Comparison of ENCODE assay signal across 23 mouse cellular contexts in genomic region chr17:42981806-42982205, GRCm38 (mm10). TPM values are rescaled to one million over a fixed set of nuclear protein-coding genes. Genes with fewer than 3 reads are reported as not detected.
DNase-seq lines count a peak whose midpoint lies in the region; ATAC-seq lines count a peak whose summit lies in the region.
"Had no signal": no experiment of that assay in that cellular context is flagged by ENCODE, and none has a peak within 500 bp of the region (broad histone marks: within the 10 kb centered on the region; RNA-seq: fewer than 3 reads in every experiment).

No protein-coding gene starts in this region.

- peaks cover 7% of the 10 kb centered on the region; the same call in 1 of the 2 replicates for H3K4me1 ChIP-seq in heart, embryonic 13.5 days
- peaks cover 9% of the 10 kb centered on the region; the same call in 1 of the 2 replicates for H3K4me1 ChIP-seq in heart, embryonic 12.5 days (replicated peaks)
- no peaks in the 10 kb centered on the region for H3K4me1 ChIP-seq in lung, embryonic 15.5 days
- H3K4me1 ChIP-seq in stomach, embryonic 14.5 days (ENCODE audit: control insufficient read depth, insufficient read depth, low read length), result no peaks in the 10 kb centered on the region
- H3K4me1 ChIP-seq: embryonic facial prominence, embryonic 12.5 days had no signal

- no peak overlapping the region for H3K4me2 ChIP-seq in heart, embryonic 13.5 days
- no peak overlapping the region for H3K4me2 ChIP-seq in heart, embryonic 12.5 days
- H3K4me2 ChIP-seq in lung, embryonic 15.5 days, result no peak overlapping the region
- H3K4me2 ChIP-seq in stomach, embryonic 14.5 days (replicated peaks; ENCODE audit: low read depth, low read length), result no peak overlapping the region
- H3K4me2 ChIP-seq: embryonic facial prominence, embryonic 12.5 days; heart, embryonic 15.5 days; hindbrain, embryonic 12.5 days had no signal

- H3K9me3 ChIP-seq in heart, embryonic 13.5 days, result no peaks in the 10 kb centered on the region
- H3K9me3 ChIP-seq in heart, embryonic 12.5 days (replicated peaks), result peaks cover 6% of the 10 kb centered on the region; the same call in 1 of the 2 replicates
- no peaks in the 10 kb centered on the region for H3K9me3 ChIP-seq in lung, embryonic 15.5 days
- no peaks in the 10 kb centered on the region for H3K9me3 ChIP-seq in stomach, embryonic 14.5 days (ENCODE audit: control insufficient read depth, low read depth, low read length)
- H3K9me3 ChIP-seq: embryonic facial prominence, embryonic 12.5 days; heart, embryonic 15.5 days; hindbrain, embryonic 12.5 days; limb, embryonic 10.5 days had no signal

- ATAC-seq in heart, embryonic 13.5 days (ENCODE audit: extremely low read depth, insufficient number of reproducible peaks, low FRiP score, low TSS enrichment), result no peak
- ATAC-seq in heart, embryonic 12.5 days (ENCODE audit: insufficient number of reproducible peaks, low FRiP score), result no peak
- ATAC-seq in lung, embryonic 15.5 days (ENCODE audit: borderline replicate concordance, extremely low read depth, low FRiP score, low TSS enrichment), result peak; percentile 55; the same call in 1 of the 2 replicates
- ATAC-seq in stomach, embryonic 14.5 days (ENCODE audit: insufficient number of reproducible peaks, insufficient read depth, low FRiP score, low read depth), result peak; percentile 48; the same call in 1 of the 2 replicates
- ATAC-seq: forebrain, embryonic 14.5 days; inflammation-experienced regulatory T-cells, adult 6 months; liver, postnatal 0 days; midbrain, embryonic 16.5 days had no signal

- no peaks in the 10 kb centered on the region for H3K27me3 ChIP-seq in heart, embryonic 13.5 days (replicated peaks)
- H3K27me3 ChIP-seq in heart, embryonic 12.5 days (replicated peaks), result no peaks in the 10 kb centered on the region
- no peaks in the 10 kb centered on the region for H3K27me3 ChIP-seq in lung, embryonic 15.5 days
- no peaks in the 10 kb centered on the region for H3K27me3 ChIP-seq in stomach, embryonic 14.5 days (ENCODE audit: control insufficient read depth, insufficient read depth, low read length)
- H3K27me3 ChIP-seq: CH12.LX; embryonic facial prominence, embryonic 12.5 days; heart, embryonic 15.5 days; hindbrain, embryonic 12.5 days had no signal

- H3K4me3 ChIP-seq in heart, embryonic 13.5 days, result no peak overlapping the region
- H3K4me3 ChIP-seq in heart, embryonic 12.5 days, result no peak overlapping the region
- no peak overlapping the region for H3K4me3 ChIP-seq in lung, embryonic 15.5 days
- H3K4me3 ChIP-seq in stomach, embryonic 14.5 days (ENCODE audit: low read depth, low read length), result no peak overlapping the region
- H3K4me3 ChIP-seq: embryonic facial prominence, embryonic 12.5 days; heart, embryonic 15.5 days; hindbrain, embryonic 12.5 days; limb, embryonic 10.5 days had no signal

- WGBS in heart, embryonic 13.5 days, result 49% methylated on average over 3 of the region's 3 CpGs
- WGBS in heart, embryonic 12.5 days, result 47% methylated on average over 3 of the region's 3 CpGs
- WGBS in lung, embryonic 15.5 days, result 45% methylated on average over 3 of the region's 3 CpGs
- 54% methylated on average over 3 of the region's 3 CpGs for WGBS in stomach, embryonic 14.5 days

- DNase-seq in 3T3-L1 (ENCODE audit: low read depth, low spot score), result peak; percentile 58
- DNase-seq in adipocyte (ENCODE audit: low spot score), result no peak
- DNase-seq in gastrocnemius, postnatal 10 days, result no peak
- no peak for DNase-seq in cerebellum, adult 11-12 months
- DNase-seq: cerebellum, adult 8-10 months; gastrocnemius, postnatal 36 days; kidney, postnatal 4 days; liver, postnatal 0 days; right cerebral cortex, postnatal 14 days; thymus, postnatal 36 days had no signal

- no peaks in the 10 kb centered on the region for H3K36me3 ChIP-seq in heart, embryonic 13.5 days
- no peaks in the 10 kb centered on the region for H3K36me3 ChIP-seq in heart, embryonic 12.5 days
- no peaks in the 10 kb centered on the region for H3K36me3 ChIP-seq in lung, embryonic 15.5 days
- no peaks in the 10 kb centered on the region for H3K36me3 ChIP-seq in stomach, embryonic 14.5 days (ENCODE audit: control insufficient read depth, insufficient read depth, low read length)
- H3K36me3 ChIP-seq: embryonic facial prominence, embryonic 12.5 days; heart, embryonic 15.5 days; hindbrain, embryonic 12.5 days; limb, embryonic 10.5 days had no signal

- H3K27ac ChIP-seq in heart, embryonic 13.5 days (replicated peaks), result peak overlapping the region; percentile 6
- no peak overlapping the region for H3K27ac ChIP-seq in heart, embryonic 12.5 days (ENCODE audit: poor library complexity, severe bottlenecking)
- H3K27ac ChIP-seq in lung, embryonic 15.5 days, result peak overlapping the region; percentile 29; the same call in 1 of the 2 replicates
- no peak overlapping the region for H3K27ac ChIP-seq in stomach, embryonic 14.5 days (ENCODE audit: low read length)
- H3K27ac ChIP-seq: embryonic facial prominence, embryonic 12.5 days; heart, embryonic 15.5 days; hindbrain, embryonic 12.5 days; limb, embryonic 10.5 days had no signal

- no peak overlapping the region for H3K9ac ChIP-seq in heart, embryonic 13.5 days
- H3K9ac ChIP-seq in heart, embryonic 12.5 days, result no peak overlapping the region
- no peak overlapping the region for H3K9ac ChIP-seq in lung, embryonic 15.5 days
- no peak overlapping the region for H3K9ac ChIP-seq in stomach, embryonic 14.5 days (replicated peaks; ENCODE audit: low read depth, low read length)
- H3K9ac ChIP-seq: embryonic facial prominence, embryonic 12.5 days; heart, embryonic 15.5 days; hindbrain, embryonic 12.5 days; liver, postnatal 0 days had no signal

RNA-seq across cellular contexts. Expression of gene Tnfrsf21, which starts 34.5 kb away (rescaled TPM):
- polyA plus RNA-seq in heart, embryonic 13.5 days (2015; fragmentation: Nextera tagmentation; extraction: Ambion mirVana), result 9.6 and 10.4 TPM in 2 replicates
- 11.9 and 13.1 TPM in 2 replicates for polyA plus RNA-seq in heart, embryonic 12.5 days (2016; fragmentation: Nextera tagmentation; extraction: Ambion mirVana)
- polyA plus RNA-seq in lung, embryonic 15.5 days (2015; fragmentation: Nextera tagmentation; extraction: Ambion mirVana), result 41.9 and 44.2 TPM in 2 replicates
- 30.4 and 31.2 TPM in 2 replicates for polyA plus RNA-seq in stomach, embryonic 14.5 days (2014; fragmentation: Nextera tagmentation; extraction: Ambion mirVana)
- total RNA-seq in gastrocnemius, postnatal 10 days (2021), result 10 to 100 TPM; 34.7 to 41.4 TPM
- total RNA-seq: CH12.LX, MEL had no signal

Comparison
In these comparisons a context has a peak if more than half of its experiments do, and no peak if none do; other contexts are left out.
1. H3K27ac ChIP-seq: peak in heart, embryonic 13.5 days (single experiment) and lung, embryonic 15.5 days (single experiment); none in heart, embryonic 12.5 days (single experiment) and stomach, embryonic 14.5 days (single experiment).
2. ATAC-seq: peak in lung, embryonic 15.5 days (single experiment) and stomach, embryonic 14.5 days (single experiment); none in heart, embryonic 13.5 days (single experiment) and heart, embryonic 12.5 days (single experiment).